Mouse (Mus musculus): ENCODE data around the gene Grhpr. TPM values are rescaled to one million over a fixed set of nuclear protein-coding genes. Genes with fewer than 3 reads are reported as not detected.

Grhpr gene
- polyA plus RNA-seq, 1 experiment, result 71.1 TPM

- Histone ChIP-seq H3ac (ENCODE audit: control insufficient read depth, insufficient read length) (no peak overlapping the region), H3K36me3 (ENCODE audit: control insufficient read depth, insufficient read depth) (no peaks in the 10 kb centered on the region), H3K27me3 (ENCODE audit: control insufficient read depth, insufficient read depth, insufficient read length) (no peaks in the 10 kb centered on the region), H3K4me3 (no peak overlapping the region), H3K4me2 (ENCODE audit: low read depth) (no peak overlapping the region), H3K79me2 (ENCODE audit: control insufficient read depth, insufficient read depth) (no peaks in the 10 kb centered on the region)
- no peak for TF ChIP-seq E2F4 (IDR thresholded peaks at IDR 0.05; ENCODE audit: insufficient read depth)
- no peak for TF ChIP-seq TCF12 (IDR thresholded peaks at IDR 0.05; ENCODE audit: insufficient read depth, poor library complexity, severe bottlenecking)
- no peak for TF ChIP-seq POLR2A (IDR thresholded peaks at IDR 0.05; ENCODE audit: insufficient read length, low read depth)
- TF ChIP-seq MYOD1 (IDR thresholded peaks at IDR 0.05; ENCODE audit: control insufficient read depth in 1 of 3, insufficient read length in 2 of 3, low read depth in 2 of 3), result no peak
- no peak for TF ChIP-seq SRF (IDR thresholded peaks at IDR 0.05; ENCODE audit: control insufficient read depth, insufficient read length, low read depth)
- TF ChIP-seq USF1 (IDR thresholded peaks at IDR 0.05; ENCODE audit: low read depth), result no peak
- TF ChIP-seq MAX (IDR thresholded peaks at IDR 0.05; ENCODE audit: low read depth), result no peak
- TF ChIP-seq CEBPB (IDR thresholded peaks at IDR 0.05; ENCODE audit: insufficient read depth, poor library complexity, severe bottlenecking), result no peak
- no peak for TF ChIP-seq POLR2AphosphoS2 (IDR thresholded peaks at IDR 0.05; ENCODE audit: insufficient read length, low read depth)
- TF ChIP-seq REST (IDR thresholded peaks at IDR 0.05; ENCODE audit: insufficient read depth, insufficient read length), result no peak
- TF ChIP-seq TCF3 (IDR thresholded peaks at IDR 0.05; ENCODE audit: insufficient read length, low read depth), result no peak
- no peak for TF ChIP-seq MYOG (IDR thresholded peaks at IDR 0.05; ENCODE audit: control insufficient read depth in 1 of 3, insufficient read depth in 1 of 3, insufficient read length in 2 of 3, low read depth in 2 of 3)
These were observed 22.4 kb upstream of the Grhpr start for GRCm38 (mm10) chr4:44958776-44959175.

DNA sequence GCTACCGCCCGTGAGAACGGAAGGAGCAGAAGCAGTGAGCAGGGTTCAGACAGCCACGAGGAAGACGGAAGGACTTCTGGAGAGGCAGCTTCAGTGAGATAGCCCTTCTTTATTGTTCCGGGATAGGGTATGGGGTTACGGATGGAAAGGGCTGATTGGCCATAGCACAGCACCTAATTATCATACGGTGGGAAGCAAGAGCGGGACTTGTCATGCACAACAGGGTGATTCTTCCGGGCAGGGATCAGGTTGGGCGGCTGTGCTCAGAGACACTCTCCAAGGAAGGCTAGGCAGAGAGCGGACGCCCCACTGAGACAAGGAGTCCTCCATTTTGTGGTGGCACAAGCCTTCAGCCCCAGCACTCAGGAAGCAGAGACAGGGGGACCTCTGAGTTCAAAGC is 22.0 kb upstream of the Grhpr start:
- Histone ChIP-seq H3K4me3 (no peak overlapping the region), H3K36me3 (ENCODE audit: control insufficient read depth, insufficient read depth) (no peaks in the 10 kb centered on the region), H3K79me2 (ENCODE audit: control insufficient read depth, insufficient read depth) (no peaks in the 10 kb centered on the region), H3K27me3 (ENCODE audit: control insufficient read depth, insufficient read depth, insufficient read length) (no peaks in the 10 kb centered on the region), H3K4me2 (ENCODE audit: low read depth) (no peak overlapping the region), H3ac (ENCODE audit: control insufficient read depth, insufficient read length) (no peak overlapping the region)
- no peak for TF ChIP-seq POLR2AphosphoS2 (IDR thresholded peaks at IDR 0.05; ENCODE audit: insufficient read length, low read depth)
- TF ChIP-seq TCF12 (IDR thresholded peaks at IDR 0.05; ENCODE audit: insufficient read depth, poor library complexity, severe bottlenecking), result no peak
- no peak for TF ChIP-seq SRF (IDR thresholded peaks at IDR 0.05; ENCODE audit: control insufficient read depth, insufficient read length, low read depth)
- TF ChIP-seq E2F4 (IDR thresholded peaks at IDR 0.05; ENCODE audit: insufficient read depth), result no peak
- TF ChIP-seq USF1 (IDR thresholded peaks at IDR 0.05; ENCODE audit: low read depth), result no peak
- TF ChIP-seq MYOD1 (IDR thresholded peaks at IDR 0.05; ENCODE audit: control insufficient read depth in 1 of 3, insufficient read length in 2 of 3, low read depth in 2 of 3), result no peak
- TF ChIP-seq MAX (IDR thresholded peaks at IDR 0.05; ENCODE audit: low read depth), result no peak
- TF ChIP-seq CEBPB (IDR thresholded peaks at IDR 0.05; ENCODE audit: insufficient read depth, poor library complexity, severe bottlenecking), result no peak
- TF ChIP-seq TCF3 (IDR thresholded peaks at IDR 0.05; ENCODE audit: insufficient read length, low read depth), result no peak
- TF ChIP-seq POLR2A (IDR thresholded peaks at IDR 0.05; ENCODE audit: insufficient read length, low read depth), result no peak
- TF ChIP-seq MYOG (IDR thresholded peaks at IDR 0.05; ENCODE audit: control insufficient read depth in 1 of 3, insufficient read depth in 1 of 3, insufficient read length in 2 of 3, low read depth in 2 of 3), result no peak
- TF ChIP-seq REST (IDR thresholded peaks at IDR 0.05; ENCODE audit: insufficient read depth, insufficient read length), result no peak

DNA sequence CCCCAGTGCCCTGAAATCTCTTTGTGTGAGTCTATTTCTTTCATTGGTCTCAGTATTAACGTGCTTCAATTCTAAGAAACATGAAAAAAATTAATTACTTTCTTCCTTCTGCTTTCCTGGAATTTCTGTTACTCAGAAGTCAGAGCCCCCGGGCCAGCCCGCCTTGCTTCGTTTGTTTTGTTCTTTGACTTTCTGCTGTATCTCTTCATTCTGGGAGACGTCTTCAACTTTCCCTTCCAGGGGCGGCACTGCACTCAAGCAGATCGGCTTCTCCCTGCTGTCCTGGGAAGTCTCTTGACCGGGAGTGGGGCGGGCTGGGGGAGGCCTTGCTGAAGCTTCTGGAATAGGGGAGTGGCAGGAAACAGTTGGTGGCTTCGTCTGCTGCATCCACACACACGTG is 18.0 kb upstream of the Grhpr start:
- Histone ChIP-seq H3K4me3 (no peak overlapping the region), H3K36me3 (ENCODE audit: control insufficient read depth, insufficient read depth) (no peaks in the 10 kb centered on the region), H3K27me3 (ENCODE audit: control insufficient read depth, insufficient read depth, insufficient read length) (peaks cover 19% of the 10 kb centered on the region), H3K79me2 (ENCODE audit: control insufficient read depth, insufficient read depth) (no peaks in the 10 kb centered on the region), H3K4me2 (ENCODE audit: low read depth) (no peak overlapping the region), H3ac (ENCODE audit: control insufficient read depth, insufficient read length) (no peak overlapping the region)
- TF ChIP-seq MYOD1 (IDR thresholded peaks at IDR 0.05; ENCODE audit: control insufficient read depth in 1 of 3, insufficient read length in 2 of 3, low read depth in 2 of 3), result no peak
- TF ChIP-seq POLR2AphosphoS2 (IDR thresholded peaks at IDR 0.05; ENCODE audit: insufficient read length, low read depth), result no peak
- no peak for TF ChIP-seq USF1 (IDR thresholded peaks at IDR 0.05; ENCODE audit: low read depth)
- TF ChIP-seq SRF (IDR thresholded peaks at IDR 0.05; ENCODE audit: control insufficient read depth, insufficient read length, low read depth), result no peak
- no peak for TF ChIP-seq CEBPB (IDR thresholded peaks at IDR 0.05; ENCODE audit: insufficient read depth, poor library complexity, severe bottlenecking)
- no peak for TF ChIP-seq TCF12 (IDR thresholded peaks at IDR 0.05; ENCODE audit: insufficient read depth, poor library complexity, severe bottlenecking)
- no peak for TF ChIP-seq MAX (IDR thresholded peaks at IDR 0.05; ENCODE audit: low read depth)
- TF ChIP-seq MYOG (IDR thresholded peaks at IDR 0.05; ENCODE audit: control insufficient read depth in 1 of 3, insufficient read depth in 1 of 3, insufficient read length in 2 of 3, low read depth in 2 of 3), result no peak
- no peak for TF ChIP-seq REST (IDR thresholded peaks at IDR 0.05; ENCODE audit: insufficient read depth, insufficient read length)
- TF ChIP-seq E2F4 (IDR thresholded peaks at IDR 0.05; ENCODE audit: insufficient read depth), result no peak
- no peak for TF ChIP-seq POLR2A (IDR thresholded peaks at IDR 0.05; ENCODE audit: insufficient read length, low read depth)
- TF ChIP-seq TCF3 (IDR thresholded peaks at IDR 0.05; ENCODE audit: insufficient read length, low read depth), result no peak

GRCm38 (mm10) chr4:44965175-44965574 is 16.0 kb upstream of the Grhpr start:
- TF ChIP-seq POLR2AphosphoS2 (IDR thresholded peaks at IDR 0.05; ENCODE audit: insufficient read length, low read depth) (no peak), MYOG (IDR thresholded peaks at IDR 0.05; ENCODE audit: control insufficient read depth in 1 of 3, insufficient read depth in 1 of 3, insufficient read length in 2 of 3, low read depth in 2 of 3) (no peak), SRF (IDR thresholded peaks at IDR 0.05; ENCODE audit: control insufficient read depth, insufficient read length, low read depth) (no peak), REST (IDR thresholded peaks at IDR 0.05; ENCODE audit: insufficient read depth, insufficient read length) (no peak), TCF12 (IDR thresholded peaks at IDR 0.05; ENCODE audit: insufficient read depth, poor library complexity, severe bottlenecking) (no peak), TCF3 (IDR thresholded peaks at IDR 0.05; ENCODE audit: insufficient read length, low read depth) (no peak)

More at GRCm38 (mm10) chr4:44965175-44965574, 16.0 kb upstream of the Grhpr start:
- Histone ChIP-seq H3K4me2 (ENCODE audit: low read depth) (no peak overlapping the region), H3ac (ENCODE audit: control insufficient read depth, insufficient read length) (no peak overlapping the region), H3K79me2 (ENCODE audit: control insufficient read depth, insufficient read depth) (no peaks in the 10 kb centered on the region), H3K4me3 (no peak overlapping the region), H3K27me3 (ENCODE audit: control insufficient read depth, insufficient read depth, insufficient read length) (peaks cover 29% of the 10 kb centered on the region), H3K36me3 (ENCODE audit: control insufficient read depth, insufficient read depth) (no peaks in the 10 kb centered on the region)
